Comparison of ENCODE assay signal across 18 mouse cellular contexts in the genomic region with DNA sequence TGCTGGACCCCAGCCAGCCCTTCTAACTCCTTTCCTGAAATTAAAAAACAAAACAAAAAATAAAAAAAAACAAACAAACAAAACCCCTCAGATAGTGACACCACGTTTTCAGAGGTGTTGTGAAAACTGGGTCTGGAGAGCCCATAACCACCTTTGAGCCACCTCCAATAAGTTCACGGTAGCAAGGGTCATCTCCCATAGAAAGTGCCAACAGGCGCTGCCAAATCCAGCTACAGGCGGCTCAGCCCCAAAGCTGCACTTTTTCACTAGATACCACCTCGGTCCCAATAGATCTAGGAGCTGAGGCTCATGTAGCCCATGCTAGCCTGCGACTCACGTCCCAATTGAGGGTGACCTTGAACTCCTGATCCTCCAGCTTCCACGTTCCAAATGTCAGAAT.
A peak's percentile ranks its signal among the peaks of the same experiment; 100 is the strongest.
DNase-seq lines count a peak whose midpoint lies in the region; ATAC-seq and TF ChIP-seq lines count a peak whose summit lies in the region.
"Had no signal": no experiment of that assay in that cellular context is flagged by ENCODE, and none has a peak within 500 bp of the region (broad histone marks: within the 10 kb centered on the region; RNA-seq: fewer than 3 reads in every experiment).

No protein-coding gene starts in this region.

- peaks cover under 1% of the 10 kb centered on the region; the same call in 1 of the 2 replicates for H3K36me3 ChIP-seq in kidney, postnatal 0 days (ENCODE audit: insufficient read depth, low read length)
- H3K36me3 ChIP-seq in kidney, embryonic 14.5 days (ENCODE audit: control insufficient read depth, insufficient read depth, low read length) = 0 out of 2 replicates have a peak, but pooled peaks cover under 1% of the 10 kb centered on the region
- 0 out of 2 replicates have a peak, but pooled peaks cover 5% of the 10 kb centered on the region for H3K36me3 ChIP-seq in midbrain, embryonic 13.5 days
- no peaks in the 10 kb centered on the region for H3K36me3 ChIP-seq in midbrain, embryonic 14.5 days (ENCODE audit: control insufficient read depth, insufficient read depth, low read length)
- H3K36me3 ChIP-seq: limb, embryonic 12.5 days; lung, embryonic 15.5 days had no signal

- intact Hi-C loops in gastrocnemius, adult 2 months (cut with DNase I) = no loop called here
- intact Hi-C loops in heart, postnatal 10 days (cut with DNase I) = no loop called here

- ATAC-seq in kidney, postnatal 0 days (replicated peaks; ENCODE audit: low FRiP score, low read depth) = no peak
- ATAC-seq in kidney, embryonic 14.5 days (ENCODE audit: low FRiP score, low TSS enrichment) = no peak
- no peak for ATAC-seq in midbrain, embryonic 13.5 days
- no peak for ATAC-seq in midbrain, embryonic 14.5 days (ENCODE audit: low FRiP score, low TSS enrichment)
- ATAC-seq: inflammation-experienced regulatory T-cells, adult 6 months had no signal

- no peak for DNase-seq in gastrocnemius, adult 2 months
- no peak for DNase-seq in gastrocnemius, postnatal 25 days
- no peak for DNase-seq in kidney, postnatal 0 days (ENCODE audit: low spot score)
- no peak for DNase-seq in midbrain, embryonic 14.5 days
- DNase-seq in heart, postnatal 10 days = no peak
- DNase-seq: heart, postnatal 14 days; lung, postnatal 4 days; right cerebral cortex, adult 18-20 months had no signal

- no peak overlapping the region for H3K4me2 ChIP-seq in kidney, postnatal 0 days (ENCODE audit: low read length)
- no peak overlapping the region for H3K4me2 ChIP-seq in kidney, embryonic 14.5 days (replicated peaks; ENCODE audit: low read depth, low read length)
- no peak overlapping the region for H3K4me2 ChIP-seq in midbrain, embryonic 13.5 days (replicated peaks)
- H3K4me2 ChIP-seq in midbrain, embryonic 14.5 days (ENCODE audit: low read length) = no peak overlapping the region
- H3K4me2 ChIP-seq: heart, embryonic 11.5 days; kidney, embryonic 15.5 days; limb, embryonic 12.5 days; lung, embryonic 15.5 days had no signal

- no peak for TF ChIP-seq CTCF in gastrocnemius, adult 2 months (IDR thresholded peaks at IDR 0.05)
- no peak for TF ChIP-seq CTCF in kidney, postnatal 0 days (IDR thresholded peaks at IDR 0.05; ENCODE audit: low read depth)

- no peak overlapping the region for H3K4me3 ChIP-seq in gastrocnemius, adult 2 months
- H3K4me3 ChIP-seq in kidney, postnatal 0 days (replicated peaks; ENCODE audit: low read depth, low read length) = no peak overlapping the region
- no peak overlapping the region for H3K4me3 ChIP-seq in kidney, embryonic 14.5 days (ENCODE audit: low read length)
- no peak overlapping the region for H3K4me3 ChIP-seq in midbrain, embryonic 13.5 days (replicated peaks)
- H3K4me3 ChIP-seq in midbrain, embryonic 14.5 days (replicated peaks; ENCODE audit: low read depth, low read length) = no peak overlapping the region
- H3K4me3 ChIP-seq: embryonic facial prominence, embryonic 10.5 days; kidney, embryonic 15.5 days; limb, embryonic 12.5 days; lung, embryonic 15.5 days had no signal

- H3K9ac ChIP-seq in kidney, postnatal 0 days (ENCODE audit: low read depth, low read length) = no peak overlapping the region
- no peak overlapping the region for H3K9ac ChIP-seq in kidney, embryonic 14.5 days (ENCODE audit: low read depth, low read length)
- H3K9ac ChIP-seq in midbrain, embryonic 13.5 days (replicated peaks) = no peak overlapping the region
- H3K9ac ChIP-seq in midbrain, embryonic 14.5 days (replicated peaks; ENCODE audit: low read length) = no peak overlapping the region
- H3K9ac ChIP-seq: kidney, embryonic 15.5 days; limb, embryonic 12.5 days; liver, embryonic 14.5 days; lung, embryonic 15.5 days had no signal

- H3K27ac ChIP-seq in gastrocnemius, adult 2 months = peak overlapping the region; percentile 90
- 0 out of 2 replicates have a peak overlapping the region, but pooled peaks have one; percentile 32 for H3K27ac ChIP-seq in kidney, postnatal 0 days
- H3K27ac ChIP-seq in kidney, embryonic 14.5 days (ENCODE audit: low read depth, low read length) = no peak overlapping the region
- 0 out of 2 replicates have a peak overlapping the region, but pooled peaks have one; percentile 19 for H3K27ac ChIP-seq in midbrain, embryonic 13.5 days
- no peak overlapping the region; the same call in 1 of the 2 replicates for H3K27ac ChIP-seq in midbrain, embryonic 14.5 days (replicated peaks; ENCODE audit: low read depth, low read length)
- H3K27ac ChIP-seq: embryonic facial prominence, embryonic 10.5 days; limb, embryonic 12.5 days; liver, embryonic 14.5 days; lung, embryonic 15.5 days; stomach, postnatal 0 days had no signal

- H3K9me3 ChIP-seq in kidney, postnatal 0 days (replicated peaks; ENCODE audit: low read length) = no peaks in the 10 kb centered on the region
- no peaks in the 10 kb centered on the region for H3K9me3 ChIP-seq in kidney, embryonic 14.5 days (ENCODE audit: control insufficient read depth, low read length)
- no peaks in the 10 kb centered on the region for H3K9me3 ChIP-seq in midbrain, embryonic 13.5 days
- no peaks in the 10 kb centered on the region for H3K9me3 ChIP-seq in midbrain, embryonic 14.5 days (ENCODE audit: control insufficient read depth, low read length)
- H3K9me3 ChIP-seq: embryonic facial prominence, embryonic 10.5 days; kidney, embryonic 15.5 days; limb, embryonic 12.5 days; lung, embryonic 15.5 days had no signal

- WGBS in kidney, postnatal 0 days = 89% methylated on average over 8 of the region's 8 CpGs
- WGBS in kidney, embryonic 14.5 days = 88% methylated on average over 8 of the region's 8 CpGs
- WGBS in midbrain, embryonic 13.5 days = 78% methylated on average over 8 of the region's 8 CpGs
- WGBS in midbrain, embryonic 14.5 days = 87% methylated on average over 8 of the region's 8 CpGs

- H3K4me1 ChIP-seq in kidney, postnatal 0 days (replicated peaks; ENCODE audit: insufficient read depth, low read length) = no peaks in the 10 kb centered on the region
- H3K4me1 ChIP-seq in kidney, embryonic 14.5 days (ENCODE audit: control insufficient read depth, insufficient read depth, low read length) = no peaks in the 10 kb centered on the region
- peaks cover 34% of the 10 kb centered on the region for H3K4me1 ChIP-seq in midbrain, embryonic 13.5 days (replicated peaks)
- H3K4me1 ChIP-seq in midbrain, embryonic 14.5 days (ENCODE audit: control insufficient read depth, insufficient read depth, low read length) = peaks cover 17% of the 10 kb centered on the region; the same call in 1 of the 2 replicates
- H3K4me1 ChIP-seq: kidney, embryonic 15.5 days had no signal

- no peaks in the 10 kb centered on the region for H3K27me3 ChIP-seq in kidney, postnatal 0 days (ENCODE audit: insufficient read depth, low read length)
- no peaks in the 10 kb centered on the region for H3K27me3 ChIP-seq in kidney, embryonic 14.5 days (ENCODE audit: control insufficient read depth, insufficient read depth, low read length)
- no peaks in the 10 kb centered on the region for H3K27me3 ChIP-seq in midbrain, embryonic 13.5 days
- no peaks in the 10 kb centered on the region for H3K27me3 ChIP-seq in midbrain, embryonic 14.5 days (ENCODE audit: control insufficient read depth, insufficient read depth, low read length)
- H3K27me3 ChIP-seq: kidney, embryonic 15.5 days; limb, embryonic 12.5 days; lung, embryonic 15.5 days had no signal

Comparison
In these comparisons a context has a peak if more than half of its experiments do, and no peak if none do; other contexts are left out.
1. H3K27ac ChIP-seq: peak in gastrocnemius, adult 2 months (single experiment), kidney, postnatal 0 days (single experiment) and midbrain, embryonic 13.5 days (single experiment); none in kidney, embryonic 14.5 days (single experiment) and midbrain, embryonic 14.5 days (single experiment).